Mouse (Mus musculus) bone marrow macrophage, adult 2 months (primary cell): ENCODE measurements around the gene Ankfy1.

Source experiments
- CTCF ChIP-seq: IDR thresholded peaks from 2 replicates; pipeline ENCODE4 v1.5.1; 2012; ENCODE audit warnings: low read depth, mild to moderate bottlenecking, low read length, moderate library complexity
- POLR2A ChIP-seq: IDR thresholded peaks from 2 replicates; pipeline ENCODE4 v1.6.1; 2012; ENCODE audit warnings: mild to moderate bottlenecking, low read depth, low read length, borderline replicate concordance

GRCm38 (mm10) chr11:72795455-72796295 lies 105.9 kb downstream of the Ankfy1 start, which contains the start of the genes Cyb5d2 and Zzef1:
- TF ChIP-seq CTCF (no peak), POLR2A (no peak)
